In the genomic region with DNA sequence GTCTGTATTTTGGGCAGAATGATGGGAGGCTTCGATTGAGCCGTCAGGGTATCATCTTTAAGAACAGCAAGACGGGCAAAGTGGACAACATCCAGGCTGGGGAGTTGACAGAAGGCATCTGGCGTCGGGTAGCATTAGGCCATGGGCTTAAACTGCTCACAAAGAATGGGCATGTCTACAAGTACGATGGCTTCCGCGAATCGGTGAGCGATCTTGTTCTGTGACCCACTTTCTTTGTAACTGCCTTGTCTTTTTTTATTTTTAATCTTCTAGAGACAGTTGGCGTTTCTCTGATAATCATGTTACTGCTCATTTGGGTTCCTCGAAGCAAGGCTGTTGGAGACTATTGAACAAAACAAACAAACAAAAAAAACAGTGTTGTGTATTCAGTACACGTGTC, we compare ENCODE assay signal across 10 mouse cellular contexts. TPM values are rescaled to one million over a fixed set of nuclear protein-coding genes. Genes with fewer than 3 reads are reported as not detected.
DNase-seq lines count a peak whose midpoint lies in the region; ATAC-seq and TF ChIP-seq lines count a peak whose summit lies in the region.
"Had no signal": no experiment of that assay in that cellular context is flagged by ENCODE, and none has a peak within 500 bp of the region (broad histone marks: within the 10 kb centered on the region; RNA-seq: fewer than 3 reads in every experiment).

No protein-coding gene starts in this region.

- 70% methylated on average over 13 of the region's 13 CpGs for WGBS in kidney, postnatal 0 days
- WGBS in kidney, adult 2 months = 68% methylated on average over 13 of the region's 13 CpGs
- 74% methylated on average over 13 of the region's 13 CpGs for WGBS in intestine, embryonic 14.5 days
- WGBS in neural tube, embryonic 12.5 days = 87% methylated on average over 13 of the region's 13 CpGs

- H3K27me3 ChIP-seq in kidney, postnatal 0 days (ENCODE audit: insufficient read depth, low read length) = no peaks in the 10 kb centered on the region
- no peaks in the 10 kb centered on the region for H3K27me3 ChIP-seq in kidney, adult 2 months (replicated peaks; ENCODE audit: control insufficient read depth, insufficient read depth, low read length)
- H3K27me3 ChIP-seq in intestine, embryonic 14.5 days (replicated peaks; ENCODE audit: control insufficient read depth, insufficient read depth, low read length) = no peaks in the 10 kb centered on the region
- no peaks in the 10 kb centered on the region for H3K27me3 ChIP-seq in neural tube, embryonic 12.5 days (replicated peaks)

- peak overlapping the region; percentile 93 for H3K9ac ChIP-seq in kidney, postnatal 0 days (ENCODE audit: low read depth, low read length)
- peak overlapping the region; percentile 83 for H3K9ac ChIP-seq in intestine, embryonic 14.5 days (ENCODE audit: low read length)
- H3K9ac ChIP-seq in neural tube, embryonic 12.5 days = 0 out of 2 replicates have a peak overlapping the region, but pooled peaks have one; percentile 80

- no peaks in the 10 kb centered on the region for H3K9me3 ChIP-seq in kidney, postnatal 0 days (replicated peaks; ENCODE audit: low read length)
- H3K9me3 ChIP-seq in intestine, embryonic 14.5 days (ENCODE audit: control insufficient read depth, low read length) = no peaks in the 10 kb centered on the region
- H3K9me3 ChIP-seq in neural tube, embryonic 12.5 days = no peaks in the 10 kb centered on the region

- DNase-seq in kidney, postnatal 0 days (ENCODE audit: low spot score) = no peak
- no peak for DNase-seq in kidney, adult 2 months
- peak; percentile 37 for DNase-seq in c-Kit-positive CD71-positive TER-119-positive erythroid progenitor cells, embryonic 14.5 days (ENCODE audit: low spot score)
- DNase-seq in intestine, embryonic 14.5 days (ENCODE audit: low spot score) = no peak
- DNase-seq in adrenal gland, adult 18-20 months (ENCODE audit: low spot score in 2 of 2) = no peak
- no peak for DNase-seq in ovary, adult 18-20 months (ENCODE audit: low spot score)
- DNase-seq in layer of hippocampus, postnatal 14 days (ENCODE audit: low spot score in 2 of 2) = no peak

- ATAC-seq in kidney, postnatal 0 days (replicated peaks; ENCODE audit: low FRiP score, low read depth) = no peak
- ATAC-seq in intestine, embryonic 14.5 days (replicated peaks; ENCODE audit: low FRiP score, low TSS enrichment, low read depth) = no peak
- no peak for ATAC-seq in neural tube, embryonic 12.5 days (ENCODE audit: low FRiP score, low read depth)

- peak overlapping the region; percentile 76 for H3K4me3 ChIP-seq in kidney, postnatal 0 days (replicated peaks; ENCODE audit: low read depth, low read length)
- no peak overlapping the region for H3K4me3 ChIP-seq in kidney, adult 2 months (ENCODE audit: insufficient read depth, low read depth, low read length)
- H3K4me3 ChIP-seq in intestine, embryonic 14.5 days (ENCODE audit: low read depth, low read length) = peak overlapping the region; percentile 55
- H3K4me3 ChIP-seq in neural tube, embryonic 12.5 days = peak overlapping the region; percentile 68

- no peak overlapping the region for H3K27ac ChIP-seq in kidney, postnatal 0 days
- no peak overlapping the region for H3K27ac ChIP-seq in kidney, adult 2 months (ENCODE audit: insufficient read depth, low read depth, low read length)
- H3K27ac ChIP-seq in intestine, embryonic 14.5 days (ENCODE audit: low read depth) = peak overlapping the region; percentile 68; the same call in 1 of the 2 replicates
- H3K27ac ChIP-seq in neural tube, embryonic 12.5 days = no peak overlapping the region

- H3K4me1 ChIP-seq in kidney, postnatal 0 days (replicated peaks; ENCODE audit: insufficient read depth, low read length) = peaks cover 11% of the 10 kb centered on the region
- peaks cover 11% of the 10 kb centered on the region; the same call in 1 of the 2 replicates for H3K4me1 ChIP-seq in kidney, adult 2 months (ENCODE audit: control insufficient read depth, insufficient read depth, low read length)
- H3K4me1 ChIP-seq in intestine, embryonic 14.5 days (replicated peaks; ENCODE audit: control insufficient read depth, insufficient read depth, low read length) = peaks cover 9% of the 10 kb centered on the region
- peaks cover 14% of the 10 kb centered on the region; the same call in 1 of the 2 replicates for H3K4me1 ChIP-seq in neural tube, embryonic 12.5 days

- TF ChIP-seq POLR2A in kidney, adult 2 months (IDR thresholded peaks at IDR 0.05; ENCODE audit: low read depth, low read length) = no peak

- H3K36me3 ChIP-seq in kidney, postnatal 0 days (ENCODE audit: insufficient read depth, low read length) = peaks cover 39% of the 10 kb centered on the region
- peaks cover 6% of the 10 kb centered on the region for H3K36me3 ChIP-seq in kidney, adult 2 months (ENCODE audit: control insufficient read depth, insufficient read depth, low read length)
- H3K36me3 ChIP-seq in intestine, embryonic 14.5 days (ENCODE audit: control insufficient read depth, insufficient read depth, low read length) = peaks cover 47% of the 10 kb centered on the region
- peaks cover 41% of the 10 kb centered on the region for H3K36me3 ChIP-seq in neural tube, embryonic 12.5 days

- no peak for TF ChIP-seq CTCF in kidney, postnatal 0 days (IDR thresholded peaks at IDR 0.05; ENCODE audit: low read depth)
- no peak for TF ChIP-seq CTCF in kidney, adult 2 months (conservative IDR thresholded peaks at IDR 0.05; ENCODE audit: insufficient read depth, insufficient read length, low read depth, low read length)

- H3K4me2 ChIP-seq in kidney, postnatal 0 days (ENCODE audit: low read length) = peak overlapping the region; percentile 74
- peak overlapping the region; percentile 73 for H3K4me2 ChIP-seq in intestine, embryonic 14.5 days (ENCODE audit: low read length)
- H3K4me2 ChIP-seq in neural tube, embryonic 12.5 days (replicated peaks) = peak overlapping the region; percentile 72

RNA-seq across cellular contexts. Expression of gene P2rx3, which starts 1.1 kb away (rescaled TPM):
- polyA plus RNA-seq in kidney, postnatal 0 days (2015; fragmentation: Nextera tagmentation; extraction: Ambion mirVana) = 0.14 and 0.40 TPM in 2 replicates
- 0.80 and 0.90 TPM in 2 replicates for polyA plus RNA-seq in kidney, adult 2 months (2012; rRNA removed)
- 0.62 and 2.0 TPM in 2 replicates for polyA plus RNA-seq in intestine, embryonic 14.5 days (2014; fragmentation: Nextera tagmentation; extraction: Ambion mirVana)
- polyA plus RNA-seq in neural tube, embryonic 12.5 days (2016; fragmentation: Nextera tagmentation; extraction: Ambion mirVana) = 40.0 and 51.0 TPM in 2 replicates
- under 1 TPM; 0.74 to 0.86 TPM for total RNA-seq in adrenal gland, adult 18-20 months (2021)
- total RNA-seq in layer of hippocampus, postnatal 14 days (2021) = 1 to 10 TPM; 2.8 to 3.4 TPM
- total RNA-seq: hematopoietic stem cell, adult 5-6 weeks had no signal

RNA-seq across cellular contexts. Expression of gene Ssrp1, which starts 1.3 kb away (rescaled TPM):
- polyA plus RNA-seq in kidney, postnatal 0 days (2015; fragmentation: Nextera tagmentation; extraction: Ambion mirVana) = 167 and 194 TPM in 2 replicates
- polyA plus RNA-seq in kidney, adult 2 months (2012; rRNA removed) = 70.2 and 78.9 TPM in 2 replicates
- polyA plus RNA-seq in intestine, embryonic 14.5 days (2014; fragmentation: Nextera tagmentation; extraction: Ambion mirVana) = 308 and 334 TPM in 2 replicates
- 237 and 239 TPM in 2 replicates for polyA plus RNA-seq in neural tube, embryonic 12.5 days (2016; fragmentation: Nextera tagmentation; extraction: Ambion mirVana)
- 100 to 1,000 TPM in 1 of 2 experiments, 10 to 100 TPM in 1; 96.5 to 122 TPM for total RNA-seq in adrenal gland, adult 18-20 months (2021)
- 100 to 1,000 TPM; 104 TPM for total RNA-seq in layer of hippocampus, postnatal 14 days (2021)

RNA-seq across cellular contexts. Expression of gene Tnks1bp1, which starts 9.5 kb away (rescaled TPM):
- 21.8 and 27.9 TPM in 2 replicates for polyA plus RNA-seq in kidney, postnatal 0 days (2015; fragmentation: Nextera tagmentation; extraction: Ambion mirVana)
- polyA plus RNA-seq in kidney, adult 2 months (2012; rRNA removed) = 46.9 and 47.0 TPM in 2 replicates
- polyA plus RNA-seq in intestine, embryonic 14.5 days (2014; fragmentation: Nextera tagmentation; extraction: Ambion mirVana) = 11.7 and 15.3 TPM in 2 replicates
- 30.1 and 32.2 TPM in 2 replicates for polyA plus RNA-seq in neural tube, embryonic 12.5 days (2016; fragmentation: Nextera tagmentation; extraction: Ambion mirVana)
- 10 to 100 TPM; 82.1 to 89.6 TPM for total RNA-seq in adrenal gland, adult 18-20 months (2021)
- total RNA-seq in layer of hippocampus, postnatal 14 days (2021) = 100 to 1,000 TPM; 128 to 141 TPM

RNA-seq across cellular contexts. Expression of gene Prg3, which starts 50.3 kb away (rescaled TPM):
- not detected in 2 replicates for polyA plus RNA-seq in kidney, postnatal 0 days (2015; fragmentation: Nextera tagmentation; extraction: Ambion mirVana)
- polyA plus RNA-seq in kidney, adult 2 months (2012; rRNA removed) = 0.28 TPM in 1 of 2 replicates, not detected in the other
- polyA plus RNA-seq in intestine, embryonic 14.5 days (2014; fragmentation: Nextera tagmentation; extraction: Ambion mirVana) = not detected in 2 replicates
- 0.46 TPM in 1 of 2 replicates, not detected in the other for polyA plus RNA-seq in neural tube, embryonic 12.5 days (2016; fragmentation: Nextera tagmentation; extraction: Ambion mirVana)
- total RNA-seq in adrenal gland, adult 18-20 months (2021) = not detected
- not detected for total RNA-seq in layer of hippocampus, postnatal 14 days (2021)
- polyA plus RNA-seq: small intestine, adult 2 months had no signal

RNA-seq across cellular contexts. Expression of gene Prg2, which starts 58.1 kb away (rescaled TPM):
- not detected in 2 replicates for polyA plus RNA-seq in kidney, postnatal 0 days (2015; fragmentation: Nextera tagmentation; extraction: Ambion mirVana)
- polyA plus RNA-seq in kidney, adult 2 months (2012; rRNA removed) = 0.16 TPM in 1 of 2 replicates, not detected in the other
- not detected in 2 replicates for polyA plus RNA-seq in intestine, embryonic 14.5 days (2014; fragmentation: Nextera tagmentation; extraction: Ambion mirVana)
- 0.83 and 1.3 TPM in 2 replicates for polyA plus RNA-seq in neural tube, embryonic 12.5 days (2016; fragmentation: Nextera tagmentation; extraction: Ambion mirVana)
- total RNA-seq in adrenal gland, adult 18-20 months (2021) = not detected
- total RNA-seq in layer of hippocampus, postnatal 14 days (2021) = not detected

Comparison
In these comparisons a context has a peak if more than half of its experiments do, and no peak if none do; other contexts are left out.
1. RNA of gene P2rx3, which starts 1.1 kb away (polyA plus RNA-seq): 40.0 to 51.0 TPM in neural tube, embryonic 12.5 days; 0.80 to 0.90 TPM in kidney, adult 2 months, 0.62 to 2.0 TPM in intestine, embryonic 14.5 days and 0.14 to 0.40 TPM in kidney, postnatal 0 days; every median in the first group is over 10 times any median in the second.
2. Peak in every context shown above with its lines, with median percentiles within 50 percentile points of each other: H3K4me2 ChIP-seq and H3K9ac ChIP-seq.